Mouse (Mus musculus) frontal cortex, postnatal 25 days (tissue): ENCODE results near the gene Pkmyt1.
"Not testable (repeated sequence)": the region's sequence is repeated elsewhere in the genome, so short reads cannot be mapped to it uniquely, and the experiment has no call there.

ENCODE experiments used
- DNase-seq, 2 experiments: peaks; one replicate each; pipeline ENCODE4 v3.0.0; 2022; ENCODE audit warnings: low spot score in 2 of 2

Pkmyt1 gene

DNA sequence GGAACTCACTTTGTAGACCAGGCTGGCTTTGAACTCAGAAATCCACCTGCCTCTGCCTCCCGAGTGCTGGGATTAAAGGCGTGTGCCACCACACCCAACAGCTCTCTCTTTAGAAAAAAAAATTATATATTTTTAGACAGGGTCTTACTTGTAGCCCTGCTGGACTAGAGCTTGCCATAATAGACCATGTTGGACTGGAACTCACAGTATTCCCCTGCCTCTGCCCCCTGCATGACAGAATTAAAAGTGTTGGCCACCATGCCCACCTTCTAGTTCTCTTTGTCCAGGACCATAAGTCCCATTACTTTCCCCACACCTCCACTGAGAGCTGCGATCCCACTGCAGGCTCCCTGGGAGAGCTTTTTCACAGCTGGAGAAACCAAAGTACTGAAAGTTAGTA, 21.3 kb downstream of the Pkmyt1 start:
- no peak for DNase-seq

DNA sequence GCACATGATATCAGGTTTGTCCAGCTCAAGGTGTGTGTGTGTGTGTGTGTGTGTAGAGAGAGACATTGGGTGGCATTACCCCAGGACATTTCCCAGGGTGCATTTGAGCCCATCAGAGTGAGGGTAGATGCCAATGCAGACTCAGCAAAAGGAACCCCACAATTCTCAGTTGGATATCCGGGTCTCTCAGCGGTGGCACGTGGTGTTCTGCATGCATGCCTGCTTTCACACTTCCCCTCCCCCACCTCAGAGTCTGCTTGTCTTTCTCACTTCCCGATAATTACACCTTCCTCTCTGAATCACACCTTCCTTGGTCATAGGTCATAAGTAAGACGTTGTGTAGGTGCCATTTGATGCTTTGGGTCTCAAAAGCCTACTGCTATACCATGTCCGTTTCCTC, 21.9 kb downstream of the Pkmyt1 start:
- DNase-seq = no peak

DNA sequence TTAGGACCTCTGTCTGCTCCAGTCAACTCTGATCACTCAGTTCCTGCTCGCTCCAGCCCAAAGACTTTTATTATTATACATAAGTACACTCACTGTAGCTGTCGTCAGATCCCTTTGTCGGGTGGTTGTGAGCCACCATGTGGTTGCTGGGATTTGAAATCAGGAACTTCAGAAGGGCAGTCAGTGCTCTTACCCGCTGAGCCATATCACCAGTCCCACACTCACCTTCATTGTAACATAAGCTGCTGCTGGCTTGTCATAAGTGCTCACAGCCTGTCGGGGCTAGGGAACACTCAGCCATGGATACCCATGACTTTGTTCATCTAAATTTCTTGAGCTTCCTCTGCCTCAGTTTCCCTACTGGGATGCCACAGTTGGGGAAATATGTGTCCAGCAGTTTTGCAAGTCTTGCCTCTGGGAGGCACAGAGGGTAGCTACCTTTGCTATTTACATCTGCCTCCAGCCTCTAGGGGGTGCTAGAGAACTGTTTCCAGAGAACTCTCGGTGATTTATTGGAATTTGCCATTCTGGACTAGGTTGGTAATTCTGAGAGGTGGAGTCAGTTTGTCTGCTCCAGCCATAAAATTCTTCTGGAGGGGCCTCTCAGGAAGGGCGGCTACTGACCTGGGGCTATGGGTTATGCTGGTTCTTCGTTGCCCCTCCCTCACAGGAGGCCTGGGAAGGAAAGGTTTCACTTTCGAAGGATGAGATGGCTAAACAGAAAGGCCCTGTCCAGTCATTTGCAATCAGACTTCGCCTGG, 22.7 kb downstream of the Pkmyt1 start:
- peak in 1 of 2 experiments; percentile 57 for DNase-seq

DNA sequence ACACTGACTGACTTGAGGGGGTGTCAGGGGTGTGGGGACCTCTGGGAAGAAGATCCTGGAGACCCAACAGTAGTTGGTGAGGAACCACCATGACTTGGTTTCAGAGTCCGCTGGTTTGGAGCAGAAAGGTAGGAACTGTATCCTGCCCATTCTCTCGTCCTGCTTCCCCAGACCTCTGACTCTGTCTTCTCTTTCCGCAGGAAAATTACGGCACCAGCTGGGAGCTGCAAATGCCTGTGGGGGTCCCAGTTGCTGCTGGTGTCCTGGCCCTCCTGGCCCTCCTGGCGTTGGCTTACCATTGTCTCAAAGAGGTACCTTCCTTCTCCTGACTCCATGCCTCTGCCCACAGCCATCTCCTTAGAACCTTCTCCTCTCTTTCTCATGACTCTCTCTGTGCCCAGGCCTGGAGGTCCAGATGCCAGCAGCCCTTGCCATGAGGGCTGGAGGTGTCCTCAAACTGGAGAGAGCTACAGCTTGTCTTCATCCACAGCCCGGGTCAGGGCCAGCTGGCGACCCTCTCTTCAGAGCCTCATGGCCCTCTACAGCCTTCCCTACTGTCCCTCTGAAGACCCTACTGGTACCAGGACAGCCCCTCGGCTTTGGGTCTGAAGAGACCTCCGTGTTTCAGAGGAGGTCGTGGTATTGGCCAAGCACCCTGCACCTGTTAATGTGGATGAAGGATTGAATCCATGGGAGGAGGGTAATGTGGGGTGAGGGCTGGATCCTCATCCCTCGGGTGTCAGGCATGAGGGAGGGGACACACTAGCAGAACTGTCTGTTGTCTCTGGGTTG, 23.5 kb downstream of the Pkmyt1 start:
- no peak for DNase-seq

DNA sequence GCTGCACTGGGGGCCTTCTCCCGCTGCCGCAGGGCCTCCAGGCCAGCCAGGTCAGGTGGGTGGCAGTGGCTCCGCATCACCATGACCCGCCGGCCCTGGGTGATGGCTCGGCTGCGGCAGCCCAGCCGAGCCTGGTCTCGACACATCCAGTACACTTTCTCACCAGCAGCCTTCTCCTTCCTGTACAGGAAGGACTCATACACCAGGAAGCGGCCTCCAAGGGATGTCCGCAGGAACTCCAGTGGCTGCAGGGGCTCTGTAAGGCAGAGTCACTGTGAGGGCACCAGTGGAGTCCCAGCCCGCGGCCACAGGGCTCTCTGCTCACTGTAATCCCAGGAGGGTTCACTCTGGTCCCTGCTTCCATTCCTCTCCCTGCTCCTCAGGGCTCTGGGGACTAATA, 29.6 kb downstream of the Pkmyt1 start:
- DNase-seq = no peak

DNA sequence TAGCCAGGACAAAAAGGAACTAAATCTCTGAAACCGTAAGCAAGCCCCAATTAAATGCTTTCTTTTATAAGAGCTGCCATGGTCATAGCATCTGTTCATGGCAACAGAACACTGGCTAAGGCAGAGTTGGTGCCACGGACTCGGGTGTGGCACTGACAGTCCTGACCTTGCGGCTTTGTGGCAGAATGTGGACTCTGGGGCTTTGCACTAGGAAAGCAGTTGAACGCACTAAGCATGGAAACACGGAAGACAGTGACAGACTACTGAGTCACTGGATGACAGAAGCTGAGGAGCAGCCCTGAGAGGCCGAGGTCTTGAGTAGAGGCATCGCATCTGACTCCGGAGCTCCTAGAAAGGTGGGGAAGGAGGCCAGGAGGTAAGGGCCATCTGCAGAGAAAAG, 31.4 kb downstream of the Pkmyt1 start:
- DNase-seq = no peak

DNA sequence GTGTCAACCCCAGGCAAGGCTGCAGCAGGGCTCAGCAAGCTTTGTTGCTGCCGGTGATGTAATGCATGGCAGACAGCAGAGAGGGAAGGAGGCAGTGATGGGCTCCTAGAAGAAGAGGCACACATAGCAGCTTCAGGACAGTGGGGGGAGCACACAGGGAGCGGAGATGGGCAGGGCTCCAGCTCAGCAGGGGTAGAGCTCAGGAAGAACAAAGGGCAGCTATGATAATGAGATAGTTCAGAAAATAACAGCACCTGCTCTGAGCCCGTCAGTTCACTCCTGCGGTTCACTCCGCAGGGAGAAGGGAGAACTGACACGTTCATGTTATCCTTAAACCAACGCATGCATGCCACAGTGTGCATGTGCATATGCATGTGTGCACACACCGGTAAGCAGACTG, 32.7 kb downstream of the Pkmyt1 start:
- DNase-seq = no peak

DNA sequence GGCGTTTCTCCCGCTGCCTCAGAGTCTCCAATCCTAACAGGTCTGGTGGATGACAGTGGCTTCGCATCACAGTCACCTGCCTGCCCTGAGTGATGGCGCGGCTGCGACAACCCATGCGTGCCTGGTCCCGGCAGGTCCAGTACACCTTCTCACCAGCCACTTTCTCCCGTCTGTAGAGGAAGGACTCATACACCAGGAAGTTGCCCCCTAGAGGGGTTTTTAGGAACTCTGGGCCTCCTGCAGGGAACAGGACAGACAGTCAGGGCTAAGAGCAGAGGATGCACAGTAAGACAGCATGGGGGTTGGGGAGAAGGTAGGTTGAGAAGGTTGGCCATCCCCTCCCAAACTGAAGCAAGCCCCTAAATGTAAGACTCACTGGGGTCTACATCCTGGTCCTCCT, 34.1 kb downstream of the Pkmyt1 start:
- no peak for DNase-seq

DNA sequence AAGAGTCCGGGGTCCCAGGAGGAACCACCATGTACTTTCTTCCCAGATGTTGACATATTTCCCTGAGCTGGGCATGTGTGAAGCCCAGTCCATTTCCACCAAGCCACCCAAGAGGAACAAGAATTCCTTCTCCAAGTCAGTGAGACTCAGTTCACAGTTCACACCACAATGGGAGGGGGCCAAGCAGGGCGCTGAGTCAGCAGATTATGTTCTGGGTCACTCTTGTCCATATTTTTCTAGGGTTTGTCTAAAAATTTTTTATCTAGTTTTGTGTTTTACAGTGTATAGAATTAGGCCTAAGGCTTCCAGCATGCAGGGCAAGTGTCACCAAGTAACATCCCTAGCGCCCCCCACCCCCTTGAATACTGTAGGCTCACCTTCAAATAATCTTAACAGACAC, 35.0 kb downstream of the Pkmyt1 start:
- no peak for DNase-seq

DNA sequence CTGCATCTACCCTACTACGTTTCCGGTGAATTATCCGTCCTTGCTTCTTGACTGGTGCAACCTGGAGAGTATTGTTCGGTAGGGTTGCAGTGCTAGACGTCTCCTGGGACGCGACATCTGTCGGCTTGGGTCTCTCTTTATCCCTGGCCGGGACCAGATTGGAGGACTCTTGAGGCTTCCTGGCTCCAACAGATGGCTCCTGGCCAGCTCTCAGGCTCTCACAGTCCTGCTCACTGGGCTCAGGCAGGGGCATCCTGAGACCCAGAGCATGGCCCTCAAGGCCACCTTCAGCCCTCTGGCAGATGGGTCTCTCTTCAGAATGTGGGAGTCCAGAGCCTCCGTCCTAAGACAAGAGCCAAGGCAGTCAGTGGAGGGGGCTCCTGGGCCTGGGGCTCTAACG, 36.8 kb downstream of the Pkmyt1 start:
- DNase-seq = no peak

DNA sequence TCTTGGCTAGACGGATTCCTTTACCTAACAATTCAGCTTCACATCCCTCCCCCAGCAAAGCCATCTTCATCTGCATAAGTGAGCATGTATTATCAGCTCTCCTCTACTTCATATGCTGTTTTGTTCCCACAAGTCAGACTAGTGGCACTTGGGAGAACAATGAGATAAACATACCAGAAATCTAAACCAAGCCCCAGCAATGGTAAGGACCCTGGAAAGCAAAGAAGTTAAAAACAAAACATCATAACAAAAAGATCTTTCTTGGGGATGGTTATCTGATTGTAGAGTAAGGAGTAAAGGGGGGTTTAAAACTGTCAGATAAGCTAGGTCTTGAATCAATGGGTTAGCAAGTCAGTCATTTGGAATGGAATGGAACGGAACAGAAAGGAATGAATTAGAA, 44.4 kb downstream of the Pkmyt1 start:
- DNase-seq = no peak

DNA sequence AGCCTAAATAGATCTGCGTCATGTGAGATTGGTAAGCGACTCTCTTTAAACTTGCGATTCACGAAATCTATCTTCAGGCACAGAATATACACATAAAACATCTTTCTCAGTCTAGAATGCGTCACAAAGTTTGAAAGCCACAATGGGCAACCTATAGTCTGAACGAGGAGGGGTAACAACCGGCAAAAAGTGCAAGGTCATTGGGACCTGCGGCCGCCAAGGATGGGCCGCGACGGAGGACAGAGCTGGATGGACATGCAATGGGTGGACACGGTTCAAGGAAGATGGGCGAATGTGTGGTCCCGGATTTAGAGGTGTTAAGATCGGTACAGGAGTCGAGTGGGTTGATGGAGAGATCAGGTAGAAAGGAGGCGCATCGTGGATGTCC, 44.8 kb downstream of the Pkmyt1 start:
- DNase-seq = peak in 1 of 2 experiments; percentile 33

DNA sequence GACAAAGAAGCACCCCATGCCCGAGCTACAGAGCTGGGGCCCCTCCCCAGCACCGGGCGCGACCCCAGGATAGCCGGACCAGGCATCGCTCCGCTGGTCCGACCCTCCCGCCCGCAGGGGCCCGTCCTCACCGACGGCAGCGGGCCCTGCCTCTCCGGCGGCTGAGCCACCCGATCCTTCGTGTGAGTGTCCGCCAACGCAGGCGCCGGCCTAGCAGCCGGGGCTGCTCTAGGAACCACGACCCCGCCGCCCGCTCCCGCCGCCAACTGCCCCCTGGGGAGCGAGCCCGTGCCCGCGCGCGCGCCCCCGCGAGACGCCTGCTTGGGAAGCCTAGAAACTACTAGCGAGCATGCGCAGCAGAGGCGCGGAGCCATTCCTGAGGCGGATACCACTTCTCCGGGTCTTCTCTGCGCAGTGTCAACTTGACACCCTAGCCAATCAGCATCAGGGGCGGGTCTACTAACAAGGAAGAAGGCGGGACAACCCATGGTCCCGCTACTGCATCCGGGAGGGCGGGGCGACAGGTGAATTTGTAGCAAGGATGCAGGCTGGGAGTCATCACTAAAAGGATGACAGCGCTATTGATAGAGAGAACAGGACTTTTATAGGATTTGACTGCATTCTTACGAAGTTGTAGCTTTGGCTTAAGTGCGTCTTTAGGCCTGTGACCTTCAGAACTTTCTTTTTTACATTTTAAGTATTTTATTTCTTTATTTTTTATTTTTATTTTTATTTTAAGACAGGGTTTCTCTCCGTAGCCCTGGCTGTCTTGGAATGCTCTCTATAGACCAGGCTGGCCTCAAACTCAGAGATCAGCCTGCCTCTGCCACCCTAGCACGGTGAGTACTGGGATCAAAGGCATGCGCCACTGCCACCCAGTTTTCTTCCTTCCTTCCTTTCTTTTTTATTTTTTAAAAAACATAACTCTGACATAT, 45.4 kb downstream of the Pkmyt1 start, which contains the start of gene Flywch1:
Gene Flywch1 (minus strand): TSS at position 319 of the 935 bp plus-strand sequence.
- peak; percentile 97 to 98 for DNase-seq

DNA sequence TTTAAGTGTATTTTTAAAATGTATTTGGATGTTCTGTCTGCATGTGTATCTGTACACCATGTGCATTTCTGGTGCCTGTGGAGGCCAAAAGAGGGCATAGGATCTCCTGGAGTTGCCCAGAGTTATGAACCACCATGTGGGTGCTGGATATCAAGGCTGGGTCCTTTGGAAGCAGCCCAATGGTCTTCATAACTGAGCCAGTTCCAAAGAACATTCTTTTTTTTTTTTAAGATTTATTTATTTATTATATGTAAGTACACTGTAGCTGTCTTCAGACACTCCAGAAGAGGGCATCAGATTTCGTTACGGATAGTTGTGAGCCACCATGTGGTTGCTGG, 46.1 kb downstream of the Pkmyt1 start:
- DNase-seq = not testable (repeated sequence)

DNA sequence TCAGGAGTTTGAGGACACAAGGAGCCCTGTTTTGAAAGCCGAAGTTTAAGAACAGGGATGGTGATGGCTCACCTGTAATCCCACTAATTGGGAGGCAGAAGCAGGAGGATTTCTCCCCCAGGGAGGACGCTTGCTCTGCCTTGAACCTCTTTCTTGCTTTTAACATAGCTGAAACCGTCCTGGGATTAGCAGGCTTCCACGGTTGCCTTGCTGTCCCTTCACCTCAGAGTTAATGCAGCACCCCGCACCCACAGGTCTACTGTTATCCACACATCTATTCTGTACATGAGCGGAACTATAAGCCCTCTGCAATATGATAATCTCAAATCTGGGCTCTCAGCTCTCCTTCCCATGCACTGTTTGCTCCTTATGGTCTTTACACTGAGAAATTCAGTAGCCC, 47.5 kb downstream of the Pkmyt1 start:
- DNase-seq = no peak

DNA sequence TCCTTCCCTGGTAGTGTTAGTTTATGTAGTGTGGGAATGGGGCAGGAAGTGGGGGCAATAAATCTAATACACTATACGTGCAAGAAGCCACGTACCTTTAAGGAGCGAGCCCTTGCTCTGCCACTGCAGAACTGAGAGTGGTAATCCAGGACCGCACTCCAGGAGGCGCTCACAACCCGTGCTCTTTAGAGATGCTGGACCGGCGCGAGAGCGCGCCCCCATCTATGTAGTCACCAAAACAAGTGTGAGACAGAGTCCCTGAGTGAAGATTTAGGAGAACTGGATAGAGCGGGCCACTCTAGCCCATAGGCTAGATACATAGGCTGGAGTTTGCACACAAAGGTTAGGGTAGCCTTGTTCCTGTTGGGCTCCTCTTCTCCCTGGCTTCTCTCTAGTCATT, 48.0 kb downstream of the Pkmyt1 start:
- peak; percentile 65 to 71 for DNase-seq

DNA sequence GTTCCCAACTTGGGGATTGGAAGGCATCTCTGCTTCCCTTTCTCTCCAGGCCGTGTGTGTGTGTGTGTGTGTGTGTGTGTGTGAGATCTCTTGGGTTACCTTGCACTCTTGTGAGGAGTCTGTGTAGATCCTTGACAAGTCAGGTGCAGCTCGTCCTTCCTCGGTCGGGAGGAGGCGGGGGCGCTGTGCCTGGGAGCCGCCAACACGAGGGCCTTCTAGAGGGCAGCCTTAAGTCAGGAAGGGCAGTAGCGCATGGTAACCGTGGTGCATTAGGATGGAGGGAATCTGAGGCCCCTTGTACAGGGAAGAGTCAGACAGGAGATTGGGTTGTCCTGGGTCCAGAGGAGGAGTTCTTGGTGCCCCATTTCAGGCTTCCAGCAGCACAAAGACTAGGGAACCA, 50.1 kb downstream of the Pkmyt1 start:
- DNase-seq = no peak

DNA sequence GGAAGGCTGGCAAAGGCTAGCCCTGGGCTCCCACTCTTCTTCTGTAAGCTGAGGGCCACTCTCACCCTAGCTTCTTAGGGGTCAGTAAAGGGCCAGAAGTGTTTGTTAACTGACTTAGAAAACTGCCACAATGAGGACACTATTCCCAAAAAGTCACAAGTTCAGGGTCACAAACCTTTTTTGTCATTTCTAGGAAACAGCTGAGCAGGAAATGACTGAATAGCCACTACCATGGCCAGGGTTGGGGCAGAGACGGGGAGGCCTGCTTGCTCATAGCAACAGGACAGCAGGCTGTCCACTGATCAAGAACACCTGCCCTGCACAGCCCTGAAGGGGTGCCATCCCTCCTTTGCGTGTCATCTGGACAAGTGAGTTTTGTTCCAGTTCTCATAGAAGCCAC, 51.0 kb downstream of the Pkmyt1 start:
- DNase-seq = no peak

DNA sequence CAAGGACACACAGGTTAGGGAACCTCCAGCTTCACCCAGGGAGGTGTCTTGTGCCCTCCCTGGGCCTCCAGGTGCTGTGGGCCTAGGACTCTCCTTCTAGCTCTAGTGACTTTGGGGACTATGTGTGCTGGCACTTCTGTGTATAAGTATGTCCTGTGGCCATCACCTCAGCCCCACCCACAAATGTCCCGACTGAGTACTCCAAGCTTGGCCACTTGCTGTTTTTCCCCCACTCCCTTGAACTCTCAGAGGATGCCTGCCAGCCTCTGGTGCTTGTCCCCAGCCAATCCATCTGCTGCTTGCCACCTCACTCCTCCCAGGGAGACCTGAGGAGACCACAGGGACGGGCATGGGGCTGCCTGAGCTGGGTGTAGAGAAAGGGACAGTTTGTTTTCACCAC, 52.3 kb downstream of the Pkmyt1 start:
- no peak for DNase-seq

DNA sequence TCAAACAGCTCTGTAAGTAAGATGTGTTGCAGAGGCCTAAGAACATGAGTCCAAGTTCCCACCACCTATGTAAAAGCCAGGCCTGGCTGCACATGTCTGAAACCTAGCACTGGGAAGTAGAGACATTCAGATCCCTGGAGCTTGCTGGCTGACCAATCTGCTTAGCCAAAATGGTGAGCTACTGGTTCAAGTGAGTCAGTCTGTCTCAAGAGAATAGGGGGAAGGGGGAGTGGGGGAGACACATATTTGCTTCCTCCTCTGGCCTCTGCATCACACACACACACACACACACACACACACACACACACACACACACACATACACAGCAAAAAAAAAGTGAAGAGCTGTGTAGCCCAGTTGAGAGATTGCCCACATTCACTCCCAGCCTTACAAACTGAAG, 57.2 kb downstream of the Pkmyt1 start:
- no peak for DNase-seq

DNA sequence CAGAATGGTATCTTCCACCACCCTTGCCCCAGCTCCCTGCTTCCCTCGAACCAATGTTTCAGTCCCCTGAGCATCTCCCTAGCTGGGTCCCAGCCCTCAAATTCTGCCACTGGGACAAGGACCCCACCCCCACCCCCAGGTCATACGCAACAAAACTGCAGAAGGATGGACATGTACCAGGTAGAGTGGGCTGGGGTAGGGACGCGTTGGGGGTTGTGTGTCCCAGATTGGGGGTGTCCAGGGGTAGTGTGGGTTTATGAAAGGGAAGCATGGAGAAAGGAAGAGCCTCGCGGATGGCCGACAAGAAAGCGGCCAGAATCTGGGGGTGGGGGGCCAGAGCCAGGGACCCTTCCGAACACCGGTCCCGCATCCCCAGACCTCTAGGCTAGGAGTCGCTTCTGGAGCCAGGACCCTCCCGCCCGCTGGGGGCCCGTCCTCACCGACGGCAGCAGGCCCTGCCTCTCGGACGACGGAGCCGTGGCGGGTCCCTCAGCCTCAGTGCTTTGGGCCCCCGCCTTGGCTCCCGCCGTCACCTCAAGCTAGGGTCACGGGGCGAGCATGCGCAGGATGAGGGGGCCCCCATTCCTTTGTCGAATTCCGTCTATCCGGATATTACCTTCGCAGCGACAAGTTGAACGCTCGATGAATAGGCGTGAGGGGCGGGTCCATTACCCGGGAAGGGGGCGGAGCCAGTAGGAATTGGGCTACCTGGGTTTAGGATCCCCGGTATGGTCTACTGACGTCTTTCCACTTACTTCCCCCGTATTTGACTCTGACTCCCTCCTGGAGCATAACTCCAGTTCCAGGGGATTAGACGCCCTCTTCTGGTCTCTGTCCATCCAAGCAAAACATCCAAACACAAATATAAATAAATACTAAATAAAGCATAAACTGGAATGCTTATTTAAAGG, 59.7 kb downstream of the Pkmyt1 start, which contains the start of gene Flywch2:
Gene Flywch2 (minus strand): TSS at position 521 of the 911 bp plus-strand sequence.
- DNase-seq = peak; percentile 71 to 75
